Mouse (Mus musculus): ENCODE results near the gene Tmem110.

The Tmem110 gene

DNA sequence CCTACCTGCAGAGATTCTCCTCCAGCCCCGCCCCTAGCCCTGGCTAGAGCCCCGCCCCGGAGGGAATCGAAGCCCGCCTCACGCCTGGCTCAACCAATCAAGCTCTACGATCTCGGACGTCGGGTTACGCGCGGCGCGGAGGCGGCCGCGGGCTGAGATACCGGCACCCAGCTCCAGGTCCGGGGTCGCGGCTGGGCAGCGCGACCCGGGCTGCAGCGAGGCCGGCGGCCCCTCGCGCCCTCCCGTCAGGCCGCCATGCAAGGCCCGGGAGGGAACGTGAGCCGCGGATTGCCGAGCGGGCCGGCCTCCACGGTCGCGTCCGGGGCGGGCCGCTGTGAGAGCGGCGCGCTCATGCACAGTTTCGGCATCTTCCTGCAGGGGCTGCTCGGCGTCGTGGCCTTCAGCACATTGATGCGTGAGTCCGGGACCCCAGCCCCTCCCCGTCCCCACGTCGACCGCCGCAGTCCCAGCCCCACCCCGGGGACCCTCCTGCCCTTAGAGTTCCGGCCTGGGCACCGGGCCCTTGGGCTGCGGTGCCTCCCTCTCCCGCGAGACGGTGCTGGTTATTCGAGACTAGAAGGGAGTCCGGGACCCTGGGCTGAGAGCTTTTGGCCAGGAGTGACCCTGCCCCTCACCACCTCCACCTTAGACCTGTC is at the start of gene Tmem110:
TSS of gene Tmem110 (plus strand) at position 115 of the 656 bp plus-strand sequence.
- DNase-seq (ENCODE audit: low read depth): peak; percentile 88

DNA sequence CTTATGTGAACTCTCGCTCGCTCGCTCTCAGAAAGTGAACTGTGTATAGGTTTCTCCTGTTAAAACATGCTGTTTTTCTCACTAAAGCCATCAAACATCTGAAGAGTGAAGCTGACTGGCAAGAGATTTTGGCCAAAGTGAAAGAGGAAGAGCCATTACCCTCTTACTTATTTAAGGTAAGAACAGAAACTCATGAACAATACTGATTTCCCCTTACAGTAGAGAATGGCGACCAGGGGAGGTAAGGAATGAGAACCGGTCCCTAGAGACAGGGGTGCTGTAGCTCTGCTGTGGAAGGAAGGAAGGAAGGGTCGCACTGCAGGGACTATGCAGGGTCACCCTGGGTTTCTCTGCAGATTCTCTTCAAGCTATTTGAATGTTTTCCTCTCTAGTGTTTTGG is 40.8 kb upstream of the Tmem110 start:
- no peak for DNase-seq (ENCODE audit: low read depth)

DNA sequence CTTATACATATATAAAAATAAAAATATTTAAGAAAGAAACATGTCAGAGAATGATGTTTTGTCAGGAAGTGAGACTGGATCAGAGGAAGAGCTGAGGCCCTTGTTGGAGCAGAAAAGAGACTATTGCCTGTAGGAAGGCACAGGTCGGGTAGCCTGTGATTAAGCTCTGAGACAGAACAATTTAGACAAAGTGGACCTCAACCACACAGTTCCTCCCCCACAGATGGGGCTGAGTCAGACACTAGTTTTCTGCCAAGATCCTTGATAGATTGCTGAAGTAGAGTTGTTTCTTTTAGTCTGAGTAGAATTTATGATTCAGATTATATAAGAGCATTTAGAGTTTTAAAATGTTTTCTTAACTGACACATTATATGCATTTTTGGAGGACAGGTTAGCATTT is 35.9 kb upstream of the Tmem110 start:
- no peak for DNase-seq (ENCODE audit: low read depth)

DNA sequence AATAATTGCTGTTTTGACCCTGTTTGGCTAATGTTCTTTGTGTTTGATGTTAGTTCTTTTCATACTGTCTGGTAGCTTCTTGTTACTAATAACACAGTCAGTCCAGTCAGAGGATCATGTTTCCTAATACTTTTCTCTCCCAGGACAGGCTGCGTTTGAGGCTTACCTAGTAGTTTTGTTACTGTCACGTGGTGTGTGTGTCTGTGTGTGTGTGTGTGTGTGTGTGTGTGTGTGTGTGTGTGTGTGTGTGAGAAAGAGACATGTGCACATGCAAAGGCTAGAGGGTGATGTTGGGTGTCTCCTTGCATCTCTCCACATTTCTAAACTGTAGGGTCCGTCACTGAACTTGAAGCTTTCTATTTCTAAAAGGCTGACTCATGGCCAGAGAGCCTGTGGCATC is 32.5 kb upstream of the Tmem110 start:
- no peak for DNase-seq (ENCODE audit: low read depth)

DNA sequence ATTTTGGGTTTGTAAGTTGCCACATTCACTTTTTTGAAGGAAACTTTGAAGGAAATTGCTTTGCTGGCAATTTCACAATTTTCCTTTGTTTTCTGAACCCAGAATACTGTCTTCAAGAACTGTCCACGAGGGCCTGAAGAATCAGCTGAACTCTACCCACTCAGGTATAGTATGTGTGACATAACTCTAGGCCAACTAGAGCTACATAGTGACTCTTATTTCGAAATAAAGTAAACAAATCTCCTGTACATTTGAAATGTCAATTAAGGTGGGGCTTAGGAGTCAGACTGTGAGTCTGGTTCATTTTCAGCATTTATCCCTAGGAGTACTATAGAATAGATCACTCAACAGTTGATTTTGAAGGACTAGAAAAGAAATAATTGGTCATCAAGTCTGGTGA is 23.6 kb upstream of the Tmem110 start:
- no peak for DNase-seq (ENCODE audit: low read depth)

DNA sequence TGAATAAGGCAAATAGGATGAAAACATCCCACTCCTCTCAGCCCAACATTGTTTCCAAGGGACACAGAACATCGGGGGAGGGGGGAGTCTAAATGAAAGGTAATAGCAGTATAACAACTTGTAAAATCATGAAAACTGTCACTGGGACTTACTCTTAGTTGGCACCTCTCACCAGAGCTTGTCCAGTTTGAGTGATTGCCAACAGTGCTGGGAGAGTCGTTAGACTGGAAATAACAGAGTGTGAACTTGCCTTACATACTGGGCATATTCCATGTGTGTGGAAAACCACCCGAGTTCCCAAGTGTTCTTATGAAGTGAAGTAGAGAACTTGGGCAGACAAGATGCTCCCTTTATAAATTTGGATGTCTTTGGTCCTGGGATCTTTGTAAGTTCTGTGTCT is 4.3 kb upstream of the Tmem110 start:
- no peak for DNase-seq (ENCODE audit: low read depth)

DNA sequence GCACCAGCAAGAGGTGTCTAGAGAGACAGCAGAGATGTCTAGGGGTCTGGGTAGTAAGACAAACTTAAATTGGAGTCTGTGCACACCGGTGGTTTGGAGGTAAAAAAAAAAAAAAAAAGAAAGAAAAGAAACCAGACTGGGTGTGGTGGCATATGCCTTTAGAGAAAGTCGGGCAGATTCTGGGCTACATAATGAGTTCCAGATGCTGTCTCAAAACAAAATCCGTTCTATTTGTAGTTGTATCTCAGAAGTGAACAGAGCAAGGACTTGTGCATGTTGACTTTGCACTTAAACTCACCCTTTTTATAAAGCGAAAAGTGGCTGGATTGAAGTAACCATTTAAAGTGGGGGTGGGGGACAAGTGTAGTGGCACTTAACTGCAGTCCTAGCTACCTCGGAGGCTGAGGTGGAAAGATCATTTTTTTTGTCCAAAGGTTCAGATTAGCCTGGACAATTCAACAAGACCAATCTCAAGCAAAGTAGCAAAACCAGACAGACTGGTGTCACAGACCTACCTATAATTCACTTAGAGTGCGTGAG is 864 bp upstream of the Tmem110 start:
- peak; percentile 14 for DNase-seq (ENCODE audit: low read depth)

DNA sequence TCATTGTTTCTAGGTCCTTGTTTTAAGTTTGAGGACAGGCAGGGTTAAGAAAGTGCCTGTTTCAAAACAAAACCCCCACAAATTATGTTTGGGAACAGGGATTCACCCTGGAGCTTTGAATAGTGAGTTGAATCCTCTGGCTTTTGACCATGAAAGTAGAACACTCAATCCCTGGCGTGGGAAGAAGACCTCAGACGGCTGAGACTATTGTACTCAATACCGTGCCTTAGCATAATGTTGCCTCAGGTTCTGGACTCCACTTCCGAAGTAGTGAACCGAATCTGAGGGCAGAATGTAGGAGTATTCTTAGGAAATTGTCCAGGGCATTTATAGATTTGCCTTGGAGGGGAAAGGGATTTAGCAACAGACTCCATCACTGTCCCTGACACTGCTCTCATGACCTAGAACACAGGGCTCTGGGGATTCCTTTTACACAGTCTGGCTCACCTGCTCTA is 342 bp upstream of the Tmem110 start:
- no peak for DNase-seq (ENCODE audit: low read depth)

DNA sequence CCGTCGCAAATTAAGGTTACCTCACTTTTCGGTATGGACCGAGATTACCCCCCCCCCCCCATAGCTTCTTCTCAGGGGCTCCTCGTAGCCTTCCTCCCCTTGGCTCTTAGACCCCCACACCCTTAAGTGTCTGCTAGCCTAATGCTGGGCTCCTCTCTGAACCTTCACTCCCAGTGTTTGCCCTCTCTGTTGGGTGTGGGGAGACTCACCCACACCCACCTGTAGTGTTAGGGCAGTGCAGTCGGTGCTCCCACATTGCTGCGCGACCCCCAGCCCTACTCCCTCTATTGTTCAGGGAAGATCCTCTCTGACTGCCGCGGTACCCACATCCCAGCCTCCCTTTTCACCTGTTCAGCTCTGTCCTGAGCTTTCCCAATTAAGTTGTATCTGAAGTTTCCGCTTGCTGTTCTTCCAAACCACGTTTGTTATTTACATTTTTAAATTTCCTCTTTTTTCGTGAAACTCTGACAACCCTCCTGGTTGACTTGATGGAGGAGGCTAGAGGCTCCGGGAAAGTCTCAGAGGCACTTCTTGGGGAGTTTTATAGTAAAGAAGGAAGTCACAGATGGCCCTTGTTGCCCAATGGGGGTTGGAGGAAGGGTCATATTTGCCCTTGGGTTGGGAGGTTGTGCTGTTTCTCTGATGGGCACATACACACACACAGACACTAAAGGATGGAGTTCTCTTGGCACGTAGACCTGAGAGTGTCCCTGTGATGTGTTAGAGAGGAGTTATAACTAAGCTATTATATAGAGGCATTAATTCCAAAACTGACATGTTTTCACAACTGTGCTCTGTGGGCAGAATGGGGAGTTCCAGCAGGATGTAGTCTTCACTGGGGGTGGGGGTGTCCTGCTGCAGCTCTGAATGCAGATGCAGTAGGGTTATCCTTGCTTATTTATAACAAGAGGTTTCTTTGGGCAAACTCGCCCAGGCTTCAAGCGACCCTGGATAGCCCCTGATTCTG is 1.1 kb downstream of the Tmem110 start:
- DNase-seq (ENCODE audit: low read depth): peak; percentile 30

DNA sequence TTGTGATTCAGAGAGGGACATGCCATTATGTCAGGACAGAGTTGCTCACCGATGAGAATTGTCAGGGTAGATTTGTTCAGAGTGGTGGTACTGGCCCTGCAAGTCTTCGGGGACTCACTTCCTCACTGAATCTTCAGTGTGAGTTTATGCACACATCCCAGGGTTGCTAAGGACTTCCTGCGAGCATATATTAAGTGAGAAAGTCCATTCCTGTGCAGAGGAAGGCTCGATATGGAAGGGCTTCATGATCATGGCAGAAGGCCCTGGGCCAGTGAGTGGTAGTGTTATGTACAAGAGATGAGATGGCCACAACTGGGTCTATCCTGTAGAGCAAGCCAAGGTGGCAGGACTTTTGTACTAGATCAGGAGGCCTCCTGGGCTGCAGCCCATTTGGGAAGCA is 2.1 kb downstream of the Tmem110 start:
- no peak for DNase-seq (ENCODE audit: low read depth)

DNA sequence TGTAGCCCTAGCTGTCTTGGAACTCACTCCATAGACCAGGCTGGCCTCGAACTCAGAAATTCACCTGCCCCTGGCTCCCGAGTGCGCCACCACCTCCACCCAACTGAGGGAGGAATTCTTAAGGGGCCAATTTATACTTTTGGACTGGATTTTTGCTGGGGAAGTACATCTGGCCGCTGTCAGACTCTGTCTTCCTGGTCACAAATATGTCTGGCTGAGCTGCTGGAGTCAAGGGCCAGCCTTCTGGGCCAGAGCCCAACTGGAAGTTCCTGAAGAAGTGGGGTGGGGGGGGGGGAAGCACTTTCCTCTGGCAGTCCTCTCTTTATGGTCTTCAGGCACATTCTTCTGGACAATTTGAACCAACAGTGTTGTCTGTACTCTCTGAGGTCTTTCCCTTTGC is 2.7 kb downstream of the Tmem110 start:
- DNase-seq (ENCODE audit: low read depth): no peak

DNA sequence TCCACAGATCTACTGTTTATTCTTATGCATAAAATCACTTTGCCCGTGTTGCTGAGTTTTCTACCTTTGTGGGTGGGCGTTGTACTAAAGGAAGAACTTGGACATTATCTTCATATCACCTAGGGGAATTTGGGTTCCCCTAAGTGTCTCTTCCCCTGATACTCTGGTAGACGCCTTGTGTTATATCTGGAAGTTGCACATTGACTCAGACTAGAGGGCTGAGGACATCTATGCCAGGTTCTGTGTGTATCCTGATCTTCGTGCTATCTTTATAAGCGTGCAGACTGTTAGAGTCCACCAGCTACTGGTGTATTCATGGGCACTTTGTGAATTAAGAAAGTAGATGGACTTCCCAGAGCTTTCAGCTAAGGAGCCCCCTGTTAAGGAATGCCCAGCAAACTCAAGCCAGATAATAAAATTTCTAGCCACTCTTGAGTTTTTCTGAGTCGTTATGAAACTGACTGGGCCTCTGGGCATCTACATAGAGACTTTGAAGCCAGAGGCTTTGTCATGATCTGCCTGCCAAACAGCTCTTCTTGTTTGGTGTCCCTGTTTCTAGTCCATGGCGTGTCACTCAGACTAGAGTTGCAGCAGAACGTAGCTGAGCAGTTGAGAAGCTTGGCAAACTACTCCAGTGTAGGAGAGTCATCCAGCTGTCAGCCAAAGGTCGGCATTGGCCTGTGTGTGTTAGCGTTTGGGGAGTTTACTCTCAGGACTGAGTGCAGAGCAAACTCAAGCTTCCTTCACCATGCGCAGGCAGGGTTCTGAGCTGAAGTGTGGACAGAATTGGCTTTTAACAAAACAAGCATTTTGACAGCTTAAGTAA is 3.5 kb downstream of the Tmem110 start:
- no peak for DNase-seq (ENCODE audit: low read depth)

DNA sequence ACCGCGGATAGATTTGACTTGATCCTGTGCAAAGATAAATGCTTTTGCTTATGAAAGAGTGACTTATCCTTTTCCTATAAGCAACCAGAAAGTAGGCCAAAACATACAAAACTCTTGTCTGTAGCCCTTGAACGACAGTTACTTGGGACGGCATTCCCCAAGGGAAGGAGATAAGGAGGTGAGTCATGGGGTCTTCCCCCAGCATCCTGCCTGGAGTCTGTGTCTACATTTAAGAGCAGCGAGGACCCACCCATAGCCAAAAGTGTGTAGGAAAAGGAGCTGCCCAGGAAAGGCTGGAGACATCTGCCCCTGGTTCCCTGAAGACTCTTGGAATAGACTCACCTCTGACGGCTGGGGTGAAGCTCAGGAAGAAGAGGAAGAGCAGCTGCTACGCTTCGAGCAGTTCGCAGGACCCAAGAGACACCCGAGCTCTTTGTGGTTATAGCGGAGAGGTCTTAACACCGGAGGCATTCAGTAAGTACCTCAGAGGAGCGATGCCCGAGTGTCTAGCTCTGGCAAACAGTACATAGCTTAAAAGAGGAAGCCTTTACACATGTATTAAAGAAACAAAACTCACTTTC is 12.1 kb downstream of the Tmem110 start:
- DNase-seq (ENCODE audit: low read depth): no peak

DNA sequence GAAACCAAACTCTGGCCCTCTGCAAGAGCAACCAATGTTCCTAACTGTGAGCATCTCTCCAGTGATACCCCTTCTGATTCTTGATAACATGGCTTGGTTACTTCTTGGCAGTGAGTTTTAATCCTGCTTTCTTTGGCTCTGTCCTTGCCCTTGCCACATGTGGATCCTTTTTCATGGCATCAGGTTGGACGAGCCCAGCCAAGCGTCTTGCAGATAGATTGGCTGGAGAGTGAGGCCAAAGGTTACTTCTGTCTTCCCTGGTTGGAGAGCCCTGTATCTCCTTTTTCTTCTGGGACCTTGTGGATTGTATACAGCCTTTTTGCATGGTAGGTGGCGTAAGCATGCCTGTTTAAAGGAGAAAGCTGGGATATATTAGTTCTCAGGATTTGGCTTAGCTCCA is 18.3 kb downstream of the Tmem110 start:
- no peak for DNase-seq (ENCODE audit: low read depth)

DNA sequence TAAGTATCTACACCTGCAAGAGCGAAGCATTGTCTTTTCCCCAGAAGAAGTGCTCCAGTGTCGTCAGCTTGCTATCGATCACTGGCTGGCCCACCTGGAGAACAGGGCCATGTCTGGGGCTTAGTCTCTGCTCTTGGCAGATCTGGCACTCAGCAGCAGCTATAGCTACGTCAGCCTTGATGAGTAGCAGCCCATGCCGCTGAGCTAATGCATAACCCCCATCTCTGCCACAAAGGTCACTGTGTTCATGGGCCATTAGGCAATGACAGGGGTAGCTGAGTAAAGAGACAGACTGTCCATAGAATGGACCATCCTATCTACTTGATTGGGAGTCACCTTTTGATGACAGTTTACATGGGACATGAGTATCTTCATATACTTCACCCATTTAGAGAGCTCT is 25.1 kb downstream of the Tmem110 start:
- no peak for DNase-seq (ENCODE audit: low read depth)

DNA sequence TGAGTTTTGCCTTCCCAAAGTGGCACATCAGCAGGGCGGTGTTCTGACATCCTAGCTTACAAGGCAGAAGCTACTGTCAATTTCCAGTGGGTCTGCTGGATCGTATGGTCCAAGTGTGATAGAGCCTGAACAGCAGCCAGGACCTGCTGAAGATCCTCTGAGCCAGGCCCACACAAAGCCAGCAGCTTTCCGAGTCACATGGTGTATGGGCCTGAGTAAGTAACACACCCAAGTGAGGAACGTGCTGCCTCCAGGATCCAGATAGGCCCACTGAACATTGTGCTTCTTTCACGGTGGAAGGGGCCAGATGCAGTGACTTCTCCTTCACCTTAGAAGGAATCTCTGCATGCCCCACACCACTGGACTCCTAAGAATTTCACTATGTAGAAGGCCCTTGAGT is 26.9 kb downstream of the Tmem110 start:
- no peak for DNase-seq (ENCODE audit: low read depth)

DNA sequence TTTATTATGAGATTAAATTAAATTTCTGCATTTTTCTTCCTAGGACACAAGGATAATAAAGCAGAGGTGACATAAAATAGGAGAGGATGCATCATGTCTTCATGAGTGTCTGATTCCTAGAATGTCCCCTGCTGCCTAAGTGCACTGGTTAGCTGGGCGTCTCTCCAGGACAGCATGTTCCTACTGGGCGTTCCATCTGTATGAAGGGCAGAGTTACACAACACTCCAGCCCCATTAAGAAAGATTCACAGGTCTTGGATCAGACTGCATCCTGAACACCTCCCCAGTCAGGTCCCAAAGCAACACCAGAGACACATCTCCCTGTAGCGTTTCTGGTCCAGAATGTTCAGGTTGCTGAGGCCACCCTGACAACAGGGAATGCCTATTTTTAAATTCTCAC is 29.9 kb downstream of the Tmem110 start:
- no peak for DNase-seq (ENCODE audit: low read depth)

DNA sequence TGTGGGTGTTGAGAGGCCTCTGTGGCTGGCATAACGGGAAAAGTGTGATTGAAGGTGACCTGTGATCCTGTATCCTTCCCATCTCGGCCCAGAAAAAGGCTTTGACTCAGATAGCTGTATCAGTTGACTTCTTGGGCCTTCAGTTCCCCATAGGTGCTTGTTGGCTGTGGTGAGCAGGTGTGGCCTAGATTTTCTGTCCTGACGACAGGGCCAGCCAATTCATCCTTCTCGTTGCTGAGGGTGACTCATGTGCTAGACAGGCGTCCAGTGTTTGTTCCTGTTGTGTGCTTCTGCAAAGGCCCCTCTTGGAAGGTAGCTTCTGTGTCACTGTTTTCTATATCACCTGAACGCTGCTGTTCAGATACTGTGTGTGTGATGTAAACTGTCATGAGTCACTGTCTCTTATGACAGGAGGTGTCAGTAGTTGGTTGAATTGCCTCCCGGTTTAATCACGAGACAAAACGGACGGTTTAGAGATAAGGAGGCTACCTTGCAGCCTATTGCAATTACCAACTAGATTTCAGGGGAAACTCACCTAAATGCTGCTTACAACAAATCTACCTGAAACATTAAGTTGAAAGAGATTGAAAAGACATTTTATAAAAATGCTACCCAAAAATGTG is 31.6 kb downstream of the Tmem110 start:
- no peak for DNase-seq (ENCODE audit: low read depth)

DNA sequence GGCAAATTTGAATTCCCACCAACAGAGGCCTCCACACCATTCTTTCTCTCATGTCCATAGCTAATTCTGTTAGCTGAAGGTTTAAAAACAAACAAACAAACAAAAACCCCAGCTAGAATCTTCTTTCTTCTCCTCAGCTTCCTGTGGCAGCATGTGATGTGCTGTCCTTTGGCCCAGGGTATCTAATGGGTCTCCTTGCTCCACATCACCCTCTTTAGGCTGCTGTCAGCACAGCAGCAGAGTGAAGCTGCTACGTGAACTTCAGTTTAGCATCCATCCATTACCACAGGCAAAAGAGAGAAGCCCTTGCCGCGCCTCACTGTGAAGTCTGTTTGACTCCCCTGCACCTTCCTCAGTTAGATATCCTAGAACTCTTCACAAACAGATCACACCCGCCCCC is 32.6 kb downstream of the Tmem110 start:
- DNase-seq (ENCODE audit: low read depth): no peak

DNA sequence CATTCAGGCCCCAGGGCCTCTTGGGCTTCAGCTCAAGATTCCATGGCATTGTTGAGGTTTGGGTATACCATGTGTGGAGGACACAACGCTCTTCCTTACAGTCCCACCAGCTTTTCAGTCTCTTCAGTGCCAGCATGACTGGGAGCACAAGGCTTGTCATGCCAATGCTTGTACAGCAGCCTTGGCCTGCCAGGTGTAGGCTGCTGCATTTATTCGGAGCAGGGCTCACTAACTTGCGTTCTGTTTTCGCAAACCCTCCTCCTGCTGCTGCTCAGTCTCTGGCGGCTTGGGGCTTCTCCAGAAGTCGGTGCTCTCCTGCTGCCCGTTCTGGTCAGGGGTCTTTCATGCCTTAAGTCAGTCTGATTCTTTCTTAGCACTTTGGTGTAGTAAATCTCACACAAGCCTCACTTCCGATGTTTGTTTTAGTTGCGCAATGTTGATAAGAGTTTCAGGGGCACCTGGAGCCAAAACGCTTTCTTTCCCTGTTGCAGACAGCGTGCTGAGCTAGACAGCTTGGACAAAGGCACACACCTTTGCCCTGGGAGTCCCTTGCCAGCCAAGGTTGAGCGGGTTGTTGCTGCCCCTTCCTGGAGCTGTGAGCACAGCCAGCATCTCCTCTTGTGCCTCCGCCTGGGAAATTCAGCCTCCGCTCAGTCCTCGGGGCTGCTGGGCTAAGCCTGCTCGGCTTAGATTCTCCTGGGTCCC is 36.2 kb downstream of the Tmem110 start:
- no peak for DNase-seq (ENCODE audit: low read depth)

DNA sequence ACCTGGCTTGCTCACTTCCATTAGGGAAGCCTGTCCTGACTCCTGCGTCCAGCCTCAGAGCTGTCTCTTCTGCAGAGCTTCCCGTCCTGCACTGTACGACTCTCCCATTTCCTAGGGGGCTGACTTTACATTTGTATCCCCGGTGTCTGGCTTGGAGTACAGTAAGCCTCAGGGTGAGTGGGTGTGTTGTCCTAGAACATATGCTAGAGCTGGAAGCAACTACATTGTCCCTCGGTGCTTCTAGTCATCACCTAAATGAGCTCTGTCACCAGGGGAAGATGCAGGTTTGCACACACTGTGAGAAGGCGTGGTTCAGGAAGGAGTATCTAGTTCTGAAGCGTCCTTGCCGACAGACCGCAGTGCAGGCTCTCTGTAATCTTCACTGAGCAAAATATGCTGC is 37.0 kb downstream of the Tmem110 start:
- no peak for DNase-seq (ENCODE audit: low read depth)
